34 mouse cellular contexts compared by ENCODE assay signal in genomic region chr2:116966266-116966665, GRCm38 (mm10).
"Had no signal": no experiment of that assay in that cellular context is flagged by ENCODE, and none has a peak within 500 bp of the region (broad histone marks: within the 10 kb centered on the region; RNA-seq: fewer than 3 reads in every experiment).

No protein-coding gene starts in this region.

- H3K27ac ChIP-seq: heart, embryonic 13.5 days; heart, embryonic 15.5 days; hindbrain, embryonic 10.5 days; hindbrain, embryonic 12.5 days; hindbrain, embryonic 13.5 days; hindbrain, embryonic 14.5 days; hindbrain, embryonic 15.5 days; hindbrain, postnatal 0 days; intestine, embryonic 15.5 days; kidney, embryonic 15.5 days; kidney, postnatal 0 days; layer of hippocampus, adult 2 months; left cerebral cortex, adult 2 months had no signal

- H3K4me1 ChIP-seq: heart, embryonic 12.5 days; heart, embryonic 13.5 days; heart, embryonic 15.5 days; hindbrain, embryonic 12.5 days; hindbrain, embryonic 13.5 days; hindbrain, embryonic 15.5 days; intestine, embryonic 15.5 days had no signal

- ATAC-seq: hindbrain, embryonic 16.5 days; hindbrain, postnatal 0 days; inflammation-experienced regulatory T-cells, adult 6 months; intestine, embryonic 15.5 days; intestine, embryonic 16.5 days; intestine, postnatal 0 days had no signal

- H3K4me3 ChIP-seq: heart, embryonic 12.5 days; heart, embryonic 13.5 days; heart, embryonic 15.5 days; hindbrain, embryonic 10.5 days; hindbrain, embryonic 12.5 days; hindbrain, embryonic 13.5 days; hindbrain, embryonic 15.5 days; intestine, embryonic 15.5 days; kidney, embryonic 15.5 days; layer of hippocampus, adult 2 months; left cerebral cortex, adult 2 months had no signal

- DNase-seq: heart, postnatal 10 days; heart, postnatal 14 days; heart, postnatal 36 days; heart, postnatal 4 days; kidney, adult 11 months; kidney, adult 18-20 months; kidney, adult 2 months; kidney, adult 8-10 months; kidney, adult 9 months; kidney, postnatal 10 days; kidney, postnatal 14 days; kidney, postnatal 25 days; kidney, postnatal 36 days; kidney, postnatal 4 days; layer of hippocampus, adult 9-11 months; layer of hippocampus, postnatal 36 days had no signal
